Mouse (Mus musculus): ENCODE data around the gene Col8a1.

Gene Col8a1

DNA sequence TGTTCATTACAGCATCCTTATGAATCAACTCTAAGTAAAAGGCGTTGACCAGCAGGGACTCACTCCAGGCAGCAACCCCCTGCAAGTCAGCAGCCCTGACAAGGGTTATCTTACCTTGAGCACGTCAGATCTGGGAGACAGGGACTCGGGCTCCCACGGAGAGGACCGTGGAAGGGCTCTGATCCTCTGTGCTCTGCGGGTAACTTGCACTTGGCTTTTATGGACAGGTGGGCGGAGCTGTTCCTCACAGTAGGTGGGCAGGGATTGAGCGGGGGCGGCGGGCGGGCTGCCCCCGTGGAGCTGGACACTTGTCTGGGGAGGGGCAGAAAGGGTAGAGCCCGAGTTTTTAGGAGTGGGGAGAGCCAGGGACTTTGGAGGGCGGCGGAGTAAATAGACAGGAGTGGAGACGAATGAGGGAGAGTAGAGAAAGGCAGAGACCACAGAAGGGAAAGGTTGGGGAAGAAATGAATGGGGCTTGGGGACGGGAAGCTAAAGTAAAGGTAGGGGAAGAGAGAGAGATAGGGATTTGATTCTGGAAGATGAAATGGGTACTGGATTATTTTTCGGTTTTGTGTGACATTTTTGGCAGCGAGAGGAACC, at the start of gene Col8a1:
Gene Col8a1, minus strand, starts transcription at position 212 of the 600 bp plus-strand sequence.
- DNase-seq (ENCODE audit: low spot score) = no peak

DNA sequence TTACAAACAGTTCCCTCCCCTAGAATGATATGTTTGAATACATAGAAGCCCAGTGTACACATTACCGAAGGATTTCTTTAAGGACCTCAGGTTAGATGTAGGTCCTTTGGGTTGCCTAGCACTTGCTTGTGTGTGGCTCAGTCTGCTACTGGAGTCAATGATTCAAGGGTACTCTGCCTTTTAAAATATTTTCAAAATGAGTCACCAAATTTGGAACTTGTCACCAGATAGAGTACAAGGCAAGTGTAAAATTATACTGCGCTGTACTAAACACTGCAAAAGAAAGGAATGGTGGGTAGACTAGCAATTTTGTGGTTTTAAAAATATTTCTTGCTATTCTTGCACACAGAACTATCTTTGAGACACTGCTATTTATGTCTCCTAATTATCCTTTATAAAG, 47.3 kb upstream of the Col8a1 start:
- no peak for DNase-seq (ENCODE audit: low spot score)

DNA sequence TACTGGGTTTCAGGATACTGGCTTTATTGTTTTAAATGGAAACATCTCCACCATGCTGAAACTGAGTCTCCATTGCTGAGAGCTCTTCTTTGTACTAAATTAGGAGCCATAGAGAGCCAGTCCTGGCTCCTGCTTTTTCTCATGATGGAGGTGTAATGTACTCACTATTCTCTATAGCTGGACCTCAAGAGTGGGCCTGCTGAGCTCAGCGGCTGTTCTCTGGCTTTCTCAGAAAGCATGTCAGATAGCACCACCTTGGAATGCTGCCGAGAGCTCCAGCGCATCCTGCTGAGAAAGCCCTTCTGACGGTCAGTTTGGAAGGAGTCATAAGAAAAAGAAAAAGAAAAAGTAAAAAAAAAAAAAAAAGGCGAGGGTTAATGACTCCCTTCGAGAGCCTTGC, 41.8 kb upstream of the Col8a1 start:
- no peak for DNase-seq (ENCODE audit: low spot score)

DNA sequence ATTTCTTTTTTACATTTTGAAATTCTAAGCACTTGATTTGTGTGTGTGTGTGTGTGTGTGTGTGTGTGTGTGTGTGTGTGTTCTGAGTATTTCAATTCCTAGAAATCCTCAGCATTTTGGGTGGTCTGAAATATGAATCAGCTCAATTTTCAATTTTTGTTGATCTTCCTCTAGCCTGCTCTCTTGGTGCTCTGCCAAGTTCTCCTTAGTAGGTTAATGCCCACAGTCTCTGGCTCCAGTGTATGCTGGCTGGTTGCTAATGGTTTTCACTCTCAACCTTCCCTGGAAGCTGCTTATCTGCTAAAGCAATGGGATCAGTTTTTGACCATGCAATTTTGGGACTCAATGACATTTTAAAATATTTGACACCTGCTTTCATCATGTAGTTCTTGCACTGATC, 24.5 kb upstream of the Col8a1 start:
- DNase-seq (ENCODE audit: low spot score) = no peak

DNA sequence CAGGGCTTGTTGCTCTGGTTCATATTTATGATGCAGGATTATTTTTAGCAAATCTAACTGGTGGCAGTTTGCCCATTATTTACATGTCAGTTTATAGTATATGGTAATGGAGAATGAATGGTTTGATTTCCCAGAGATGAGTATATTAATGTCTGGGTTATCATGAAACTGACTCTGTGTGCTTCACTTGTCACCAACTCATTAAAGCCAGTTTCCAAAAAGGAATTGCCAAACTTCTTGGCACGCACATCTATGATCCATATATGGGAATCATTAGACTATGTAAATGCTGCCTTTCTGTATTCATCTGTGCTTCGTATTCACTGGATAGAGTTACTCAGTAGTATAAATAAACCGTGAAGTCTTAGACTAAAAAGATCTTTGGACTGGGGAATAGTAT, 11.1 kb upstream of the Col8a1 start:
- DNase-seq (ENCODE audit: low spot score) = no peak

DNA sequence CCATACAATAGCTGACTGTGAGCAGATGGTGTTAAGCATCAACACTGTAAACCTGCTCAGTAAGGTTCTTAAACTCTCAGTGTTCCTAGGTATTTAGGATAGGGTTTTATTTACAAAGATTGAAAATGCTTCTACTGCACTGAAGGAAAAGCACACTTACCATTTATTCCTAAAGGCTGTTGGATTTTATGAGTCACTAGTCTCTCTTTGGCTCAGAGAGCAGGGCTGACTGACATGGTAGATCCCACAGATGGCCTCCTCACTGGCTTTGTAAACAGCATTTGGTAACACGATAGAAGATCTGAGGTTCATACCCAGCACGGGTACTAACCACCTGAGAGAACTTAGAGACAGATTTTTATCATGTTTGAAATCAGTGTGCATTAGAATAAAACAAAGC, 5.3 kb upstream of the Col8a1 start:
- no peak for DNase-seq (ENCODE audit: low spot score)

DNA sequence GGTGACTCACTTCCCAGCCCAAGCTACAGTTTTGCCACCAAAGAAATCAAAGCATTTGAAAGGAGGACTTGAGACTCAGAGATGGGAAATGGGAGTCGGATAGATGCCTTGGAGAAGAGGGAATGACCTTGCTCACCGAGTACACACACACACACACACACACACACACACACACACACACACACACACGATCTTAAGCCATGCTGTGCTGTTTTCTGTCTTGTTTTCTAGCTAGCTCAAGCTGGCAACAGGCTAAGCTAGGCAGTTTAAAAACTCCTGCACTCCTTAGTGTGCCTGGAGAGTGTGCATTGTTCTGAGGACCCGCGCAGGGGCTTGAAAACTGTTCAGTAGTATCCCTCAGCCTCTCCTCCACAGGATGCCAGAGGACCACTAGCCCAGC, 1.2 kb upstream of the Col8a1 start:
- DNase-seq (ENCODE audit: low spot score) = no peak

DNA sequence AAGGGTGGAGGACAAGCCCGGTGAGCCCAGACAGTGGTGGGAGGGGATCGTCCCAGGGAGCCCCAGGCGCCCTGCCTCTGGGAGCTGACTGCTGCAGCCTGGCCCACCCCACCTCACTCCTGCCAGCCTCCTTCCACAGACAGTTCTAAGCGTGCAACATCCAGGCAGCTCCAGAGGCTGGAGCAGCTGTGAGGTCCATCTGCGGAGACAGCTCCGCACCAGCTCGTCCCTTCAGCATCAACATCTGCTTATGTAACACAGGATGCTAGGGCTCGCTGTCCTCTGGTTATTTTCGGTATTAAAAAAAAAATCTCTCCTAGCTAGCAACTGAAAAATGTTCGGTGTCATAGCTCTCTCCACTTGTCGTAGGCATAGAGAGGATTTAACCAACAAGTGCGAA, 704 bp upstream of the Col8a1 start:
- no peak for DNase-seq (ENCODE audit: low spot score)

DNA sequence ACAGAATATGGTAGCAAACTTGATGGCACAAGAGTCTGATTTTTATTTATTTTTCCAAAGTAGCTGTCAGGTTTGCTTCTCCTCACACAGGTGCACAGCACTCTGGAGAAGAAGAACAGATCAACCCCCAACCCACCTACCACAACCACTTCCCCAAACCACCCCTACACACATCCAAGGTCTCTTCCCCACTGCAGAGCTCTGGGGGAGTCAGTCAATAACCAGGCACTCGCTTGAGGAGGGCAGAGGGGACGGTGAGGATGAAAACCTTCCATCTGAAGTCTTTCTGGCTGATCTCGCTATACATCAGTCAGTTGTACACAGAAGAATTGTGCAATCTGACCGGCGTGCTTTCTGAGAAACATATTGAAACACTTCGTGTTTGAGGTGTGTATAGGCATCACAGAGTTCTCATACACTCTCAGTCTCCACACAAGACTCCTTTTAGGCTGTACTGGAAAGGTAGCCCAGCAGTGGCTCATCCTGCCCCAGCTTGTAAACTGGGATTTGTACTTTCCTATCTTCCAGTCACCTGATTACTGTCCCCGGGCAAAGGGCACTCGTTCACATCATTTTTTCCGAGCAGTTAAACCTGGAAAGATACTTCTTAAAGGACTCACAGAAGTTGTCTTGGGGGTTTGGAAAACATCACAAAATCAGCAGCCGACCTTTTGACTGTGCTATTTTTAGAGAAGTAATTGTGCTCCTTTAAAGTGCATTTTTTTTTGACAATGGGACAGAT, 827 bp downstream of the Col8a1 start:
- no peak for DNase-seq (ENCODE audit: low spot score)

DNA sequence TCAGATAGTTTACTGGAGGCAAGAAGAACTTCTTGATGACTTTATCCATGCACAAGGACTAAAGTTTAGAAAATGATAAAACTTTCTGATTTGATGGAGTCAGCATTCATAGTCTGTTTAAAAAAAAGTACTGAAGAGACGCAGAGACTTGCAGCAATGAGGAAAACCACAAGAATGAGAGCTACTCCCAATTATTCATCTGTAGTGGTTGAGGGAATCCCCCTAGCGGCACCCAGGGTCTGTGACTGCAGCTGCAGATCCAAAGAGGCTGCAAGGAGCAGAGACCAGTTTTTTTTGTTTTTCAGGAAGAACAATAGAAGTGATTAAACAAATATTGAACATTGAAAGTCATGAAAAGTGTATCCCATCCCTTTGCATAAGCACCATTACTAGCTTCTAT, 4.0 kb downstream of the Col8a1 start:
- DNase-seq (ENCODE audit: low spot score) = no peak

DNA sequence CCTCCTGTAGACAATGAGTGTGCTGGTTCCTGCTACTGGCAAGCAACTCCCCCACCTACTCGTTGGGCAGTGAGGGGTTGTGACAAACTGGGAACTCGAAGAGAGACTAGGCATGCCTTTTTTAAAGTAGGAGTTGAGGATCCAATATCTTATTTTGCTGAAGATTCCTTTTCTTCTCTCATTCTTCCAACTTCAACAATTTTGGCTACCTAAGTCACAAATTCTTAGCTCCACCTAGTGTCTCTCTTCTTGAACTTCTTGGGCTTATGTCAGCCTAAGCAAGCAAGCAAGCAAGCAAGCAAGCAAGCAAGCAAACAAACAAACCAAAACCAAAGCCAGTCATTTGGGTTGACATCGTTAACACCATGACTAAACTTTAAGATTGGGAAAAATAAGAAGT, 6.4 kb downstream of the Col8a1 start:
- DNase-seq (ENCODE audit: low spot score) = no peak

DNA sequence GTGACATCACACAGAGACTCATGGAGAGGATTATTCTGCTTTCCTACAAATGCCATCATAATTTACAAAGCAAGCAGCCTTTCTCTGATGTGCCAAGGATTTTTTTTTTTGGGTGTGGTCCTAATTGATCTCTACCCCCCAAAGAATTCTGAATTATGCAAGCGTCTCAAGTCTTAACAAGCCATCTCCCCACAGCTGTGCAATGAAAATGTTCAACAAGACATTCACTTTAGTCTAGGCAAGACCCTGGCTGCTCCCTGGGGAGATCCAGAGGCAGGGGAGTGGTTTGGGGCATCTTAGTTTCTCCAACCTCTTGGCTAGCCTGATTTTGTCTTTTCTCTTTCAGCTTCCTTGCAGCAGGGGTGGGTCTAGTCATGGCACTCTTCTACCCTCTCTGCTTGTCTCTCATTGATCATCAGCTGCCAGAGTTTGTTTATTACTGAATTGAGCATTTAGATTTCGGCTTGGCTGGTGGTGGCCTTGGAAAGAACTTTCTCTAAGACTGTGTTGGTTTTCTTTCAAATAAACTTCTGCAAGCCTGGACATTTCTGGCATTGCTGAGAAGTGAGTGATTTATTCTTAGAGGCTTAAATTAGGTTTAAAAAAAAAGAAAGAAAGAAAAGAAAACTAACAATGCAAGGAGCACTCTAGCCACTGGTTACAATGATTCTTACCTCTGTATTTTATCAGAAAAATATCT, 7.0 kb downstream of the Col8a1 start:
- DNase-seq (ENCODE audit: low spot score) = no peak

DNA sequence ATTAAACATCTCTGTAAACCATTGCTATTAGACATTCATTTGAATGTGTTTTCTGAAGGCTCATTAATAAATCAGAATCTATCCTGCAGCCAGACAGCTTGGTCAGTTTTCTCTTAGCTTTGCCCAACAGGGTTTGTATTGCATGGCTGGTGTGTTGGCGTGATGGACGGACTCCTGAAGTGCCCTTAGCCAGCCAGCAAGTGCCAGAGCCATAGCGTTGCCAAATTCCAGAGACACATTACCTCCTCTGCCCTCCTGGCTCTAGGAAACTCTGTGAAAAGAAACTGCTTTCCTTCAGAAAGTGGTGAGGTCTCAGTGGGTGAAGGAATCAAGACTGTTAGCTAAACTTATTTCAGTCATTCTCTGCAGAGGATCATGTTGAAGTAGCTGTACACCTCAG, 14.4 kb downstream of the Col8a1 start:
- DNase-seq (ENCODE audit: low spot score) = no peak

DNA sequence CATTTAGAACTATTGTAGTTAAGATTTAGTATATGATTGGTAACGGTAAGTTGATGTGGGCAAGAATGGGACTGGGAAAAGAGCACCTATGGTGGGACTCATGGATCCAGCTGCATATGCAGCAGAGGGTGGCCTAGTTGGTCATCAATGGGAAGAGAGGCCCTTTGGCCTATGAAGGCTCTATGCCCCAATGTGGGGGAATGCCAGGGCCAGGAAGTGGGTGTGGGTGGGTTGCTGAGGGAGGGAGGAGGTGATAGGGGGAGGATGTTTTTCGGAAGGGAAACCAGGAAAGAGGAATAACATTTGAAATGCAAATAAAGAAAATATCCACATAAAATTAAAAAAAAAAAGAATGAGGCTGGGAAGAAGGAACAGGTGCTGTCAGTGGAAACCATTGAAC, 19.6 kb downstream of the Col8a1 start:
- DNase-seq (ENCODE audit: low spot score) = no peak

DNA sequence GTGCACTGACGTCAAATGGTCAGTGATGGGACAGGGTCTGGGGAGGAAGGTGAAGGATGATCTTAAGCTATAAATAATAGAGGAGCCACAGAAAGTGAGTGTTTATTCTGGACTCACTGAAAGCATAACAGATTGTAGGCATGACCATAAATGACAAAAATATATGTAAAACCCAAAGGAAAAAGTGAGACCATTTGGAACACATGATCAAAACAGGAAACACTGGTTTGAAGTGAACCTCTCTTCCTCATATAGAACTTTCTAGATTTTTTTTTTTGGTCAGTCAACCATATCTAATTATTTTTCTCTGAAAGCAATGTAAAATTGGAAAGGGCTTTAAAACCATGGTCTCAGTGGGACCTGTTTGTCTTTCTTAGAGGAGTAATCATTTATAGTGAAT, 21.0 kb downstream of the Col8a1 start:
- no peak for DNase-seq (ENCODE audit: low spot score)

DNA sequence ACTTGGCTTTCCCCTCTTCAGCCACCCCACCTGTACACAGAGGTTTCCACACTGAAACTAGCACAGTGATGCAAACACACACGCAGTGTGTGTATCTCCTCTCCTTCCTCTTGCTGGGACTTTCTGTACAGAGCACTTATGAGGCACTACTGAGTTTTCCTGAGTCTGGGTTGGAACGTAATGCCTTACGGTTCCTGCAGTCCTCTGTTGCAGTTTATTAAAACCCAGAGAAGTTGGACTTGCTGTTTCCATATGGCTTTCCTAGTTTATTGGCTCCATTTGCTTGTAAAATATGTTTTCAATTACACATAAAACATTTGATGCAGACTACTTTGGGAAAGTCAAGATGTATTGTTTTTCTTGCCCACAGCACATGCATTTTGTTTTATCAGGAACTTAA, 21.4 kb downstream of the Col8a1 start:
- DNase-seq (ENCODE audit: low spot score) = no peak

DNA sequence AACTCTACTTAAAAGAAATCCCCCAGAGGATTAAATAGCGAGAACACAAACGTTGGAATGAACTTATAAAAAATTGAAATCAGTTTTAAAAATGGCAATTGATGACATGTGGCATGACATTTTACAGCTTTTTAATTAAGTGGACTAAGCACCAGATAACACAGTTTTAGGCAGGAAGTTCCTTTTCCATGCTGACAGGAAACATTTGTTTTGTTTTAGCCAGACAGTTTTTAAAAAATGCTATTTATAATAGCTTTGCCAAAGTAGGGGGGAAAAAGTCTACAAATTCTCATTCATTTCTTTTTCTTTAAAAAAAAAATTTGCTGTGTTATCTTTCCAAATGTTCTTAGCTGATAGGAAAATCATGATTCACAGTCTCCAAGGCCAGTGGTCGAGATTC, 29.6 kb downstream of the Col8a1 start:
- DNase-seq (ENCODE audit: low spot score) = no peak

DNA sequence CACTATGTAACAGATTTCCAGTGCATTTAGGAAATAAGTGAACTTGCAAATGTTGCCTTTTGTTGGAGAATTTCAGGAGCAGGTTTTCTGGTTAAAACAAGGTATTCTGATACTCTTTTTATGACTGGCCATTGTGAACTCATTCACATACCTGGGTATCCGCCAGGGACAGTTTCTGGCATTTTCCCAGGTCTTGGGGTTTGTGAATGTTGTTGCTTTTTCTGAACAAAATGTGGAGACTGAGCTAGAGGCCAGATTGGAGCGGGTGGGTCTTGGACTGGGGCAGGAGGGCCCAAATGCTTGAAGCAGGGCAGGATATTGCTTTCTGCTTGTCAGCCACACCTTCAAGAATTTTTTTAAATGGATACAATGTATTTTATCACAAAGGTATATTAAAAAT, 35.6 kb downstream of the Col8a1 start:
- no peak for DNase-seq (ENCODE audit: low spot score)

DNA sequence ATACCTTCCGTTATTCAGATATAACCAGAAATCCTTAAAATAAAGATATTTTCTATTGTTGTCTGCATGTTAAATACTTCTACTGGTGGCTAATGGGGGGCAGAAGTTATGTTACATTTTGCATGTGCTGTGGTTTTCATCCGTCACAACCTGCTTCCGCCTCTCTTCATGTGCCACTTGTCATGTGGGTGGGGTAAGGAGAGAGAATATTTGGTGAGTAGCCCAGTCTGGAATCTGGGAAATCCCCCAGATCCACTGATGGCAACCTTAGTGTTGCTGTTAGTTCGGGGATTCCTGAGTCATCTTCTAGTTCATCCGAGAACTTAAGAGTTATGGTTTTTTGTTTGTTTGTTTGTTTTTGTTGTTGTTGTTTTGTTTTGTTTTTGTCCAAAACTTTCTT, 55.8 kb downstream of the Col8a1 start:
- no peak for DNase-seq (ENCODE audit: low spot score)

DNA sequence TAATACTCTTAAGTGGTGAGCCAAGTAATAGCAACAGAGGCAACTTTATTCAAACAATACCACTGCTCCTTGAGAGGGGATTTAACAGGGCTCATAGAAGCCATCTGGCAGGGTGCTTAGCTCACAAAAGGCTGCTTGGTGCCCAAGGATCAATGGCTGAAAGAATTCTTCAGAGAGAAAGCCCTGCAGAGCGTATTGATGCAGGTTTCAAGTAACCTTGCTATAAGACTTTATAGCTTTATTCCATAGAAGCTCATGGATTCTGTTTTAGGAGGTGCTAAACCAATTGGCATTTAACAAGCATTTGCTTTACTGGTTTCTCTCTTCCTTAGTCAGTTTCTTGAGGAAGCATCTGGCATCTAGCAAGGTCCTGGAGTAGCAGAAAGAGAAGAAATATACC, 59.8 kb downstream of the Col8a1 start:
- no peak for DNase-seq (ENCODE audit: low spot score)

DNA sequence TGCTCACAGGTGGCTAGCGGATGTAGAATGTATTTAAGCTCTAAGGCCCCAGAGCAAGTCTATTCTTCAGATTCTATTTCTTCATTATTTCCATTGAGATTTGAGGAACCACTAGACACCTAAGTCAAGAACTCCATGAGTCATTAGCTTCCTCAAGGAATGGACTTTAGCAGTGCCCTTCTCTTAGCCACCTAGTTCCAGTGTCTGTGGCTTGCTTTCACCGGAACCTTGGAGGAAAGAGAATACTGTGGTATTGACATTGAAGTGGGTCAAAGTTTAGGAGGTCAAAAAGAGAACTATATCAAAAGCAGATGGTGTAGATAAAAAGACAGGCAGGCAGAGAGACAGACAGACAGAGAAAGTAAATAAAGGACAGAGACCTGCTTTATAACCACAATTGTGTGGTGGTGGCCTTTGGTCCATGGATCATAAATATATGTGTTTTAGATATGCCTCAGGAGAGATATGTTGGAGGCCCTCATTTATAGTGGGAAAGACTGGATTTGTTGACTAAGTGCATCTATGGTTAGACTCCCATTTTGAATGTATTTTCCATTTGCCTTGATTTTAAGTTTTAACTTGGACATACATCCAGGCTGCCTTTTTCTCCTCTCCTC, 60.5 kb downstream of the Col8a1 start:
- DNase-seq (ENCODE audit: low spot score) = no peak

DNA sequence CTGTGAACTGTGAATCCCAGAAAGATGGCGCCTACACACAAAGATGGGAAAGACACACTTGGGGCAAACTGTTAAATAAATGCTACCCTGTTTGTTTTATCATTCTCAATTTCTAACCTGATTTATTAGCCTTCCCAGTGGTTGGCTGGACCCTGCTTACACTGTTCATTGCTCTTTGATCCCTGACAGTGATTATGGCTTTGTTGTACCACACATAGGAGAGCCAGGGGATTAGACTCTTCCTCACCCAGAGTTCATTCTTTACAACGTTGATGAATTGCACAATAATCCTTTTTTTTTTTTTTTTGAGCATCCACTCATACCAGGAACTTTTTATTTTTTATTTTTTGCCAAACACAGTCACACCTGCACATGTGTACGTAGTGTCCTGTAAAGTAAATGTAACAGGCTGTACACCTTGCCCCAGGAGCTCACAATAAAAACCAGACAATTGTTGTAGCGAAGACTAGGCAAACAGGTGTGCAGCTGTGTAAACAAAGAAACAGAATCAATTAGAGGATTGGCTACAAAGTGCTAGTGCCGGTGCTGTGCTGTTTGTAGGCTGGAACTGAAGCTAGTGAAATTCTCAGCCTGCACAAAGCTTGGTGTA, 68.6 kb downstream of the Col8a1 start:
- DNase-seq (ENCODE audit: low spot score) = no peak

DNA sequence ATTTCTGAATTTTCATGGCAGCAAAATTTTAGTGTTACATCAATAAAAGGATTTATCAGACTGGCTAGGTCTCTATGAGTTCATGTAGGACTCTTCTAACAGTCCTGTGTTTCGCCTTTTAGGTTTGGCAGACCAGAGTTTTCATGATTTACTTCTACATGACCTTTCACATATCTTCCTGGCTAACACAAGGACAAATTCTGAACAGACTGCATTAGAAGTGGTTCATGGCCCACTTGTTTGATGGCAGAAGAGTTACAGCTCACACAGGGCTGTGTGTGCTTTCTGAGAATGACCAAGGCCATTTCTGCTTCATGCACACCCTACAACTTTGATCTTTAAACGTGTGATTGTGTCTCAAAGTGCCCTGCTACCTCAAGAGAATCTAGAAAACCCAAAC, 82.3 kb downstream of the Col8a1 start:
- no peak for DNase-seq (ENCODE audit: low spot score)
